Mouse (Mus musculus) T-helper 2 cell (primary cell): ENCODE measurements at regions not wholly inside any gene's neighbourhood (a gene's known extent, or its start where the extent isn't known, plus 50 kb on each side); places are given as distances from the start of the nearest gene placed in this dataset.
"Not testable (repeated sequence)": the region's sequence is repeated elsewhere in the genome, so short reads cannot be mapped to it uniquely, and the experiment has no call there.

Experiments used
- in situ Hi-C: fragments of 300-600 bp; cut with MboI, MseI; formaldehyde crosslinking; loops from one replicate; pipeline ENCODE4 v1.15.1; 2025; ENCODE audit warnings: high pct_unique_total_duplicates

- in situ Hi-C loops = no loop called here
These were observed 562.3 kb downstream of the Cdh11 start for GRCm38 (mm10) chr8:102223097-102223496.

GRCm38 (mm10) chr8:102205633-102206032 is 579.8 kb downstream of the Cdh11 start:
- in situ Hi-C loops = no loop called here

GRCm38 (mm10) chr8:102159541-102160197 is 625.8 kb downstream of the Cdh11 start:
- in situ Hi-C loops = no loop called here

GRCm38 (mm10) chr8:102118657-102119056 is 666.8 kb downstream of the Cdh11 start:
- in situ Hi-C loops = loop anchor here (10.0 kb wide), 1 partner anchor 614 kb away; no protein-coding TSS in a partner anchor

GRCm38 (mm10) chr8:102116846-102117403 is 668.5 kb downstream of the Cdh11 start:
- in situ Hi-C loops = loop anchor here (10.0 kb wide), 1 partner anchor 612 kb away; no protein-coding TSS in a partner anchor

GRCm38 (mm10) chr8:102103773-102104172 is 681.7 kb downstream of the Cdh11 start:
- in situ Hi-C loops = no loop called here

- in situ Hi-C loops = loop anchor here (25.0 kb wide), 1 partner anchor 91 kb away; no protein-coding TSS in a partner anchor
These were observed 688.7 kb downstream of the Cdh11 start for GRCm38 (mm10) chr8:102096726-102097125.

GRCm38 (mm10) chr8:102085927-102086326 is 699.5 kb downstream of the Cdh11 start:
- in situ Hi-C loops = loop anchor here (25.0 kb wide), 1 partner anchor 101 kb away; no protein-coding TSS in a partner anchor

- in situ Hi-C loops = loop anchor here (10.0 to 25.0 kb wide), 2 partner anchors 112 to 1189 kb away; no protein-coding TSS in a partner anchor
These were observed 709.8 kb downstream of the Cdh11 start for GRCm38 (mm10) chr8:102075611-102076010.

GRCm38 (mm10) chr8:102064137-102064536 is 721.3 kb downstream of the Cdh11 start:
- in situ Hi-C loops = no loop called here

GRCm38 (mm10) chr8:102053429-102053828 is 732.0 kb downstream of the Cdh11 start:
- in situ Hi-C loops = no loop called here

- in situ Hi-C loops = no loop called here
These were observed 758.2 kb downstream of the Cdh11 start for GRCm38 (mm10) chr8:102026956-102027927.

- in situ Hi-C loops = no loop called here
These were observed 761.0 kb downstream of the Cdh11 start for GRCm38 (mm10) chr8:102024472-102024871.

- in situ Hi-C loops = no loop called here
These were observed 767.7 kb downstream of the Cdh11 start for GRCm38 (mm10) chr8:102017776-102018175.

GRCm38 (mm10) chr8:102000326-102001016 is 785.0 kb downstream of the Cdh11 start:
- in situ Hi-C loops = no loop called here

- in situ Hi-C loops = not testable (repeated sequence)
These were observed 788.7 kb downstream of the Cdh11 start for GRCm38 (mm10) chr8:101996761-101997160.

GRCm38 (mm10) chr8:101956832-101957231 is 828.6 kb downstream of the Cdh11 start:
- in situ Hi-C loops = no loop called here

GRCm38 (mm10) chr8:101950599-101950998 is 834.8 kb downstream of the Cdh11 start:
- in situ Hi-C loops = no loop called here

- in situ Hi-C loops = no loop called here
These were observed 847.6 kb downstream of the Cdh11 start for GRCm38 (mm10) chr8:101937859-101938258.

- in situ Hi-C loops = no loop called here
These were observed 871.8 kb downstream of the Cdh11 start for GRCm38 (mm10) chr8:101913665-101914064.
